Mouse (Mus musculus) stomach, adult 2 months (tissue): ENCODE data around the gene Tgtp1. TPM values are rescaled to one million over a fixed set of nuclear protein-coding genes. Genes with fewer than 3 reads are reported as not detected.

ENCODE experiments used
- polyA plus RNA-seq: library from polyadenylated mRNA; depleted of rRNA; stranded (reverse); fragments of >200 nt; gene quantifications from 2 replicates; pipeline ENCODE4 v1.2.3, GENCODE M21; 2012; rRNA removed

The Tgtp1 gene
- 0.02 and 0.05 TPM in 2 replicates for polyA plus RNA-seq

GRCm38 (mm10) chr11:48994018-48994417 is at the start of gene Tgtp1:
TSS of gene Tgtp1 (minus strand) at chr11:48994172.

GRCm38 (mm10) chr11:48991740-48992520 is 2.0 kb downstream of the Tgtp1 start, which contains the start of gene Gm12185:
TSS of gene Gm12185 (minus strand) at chr11:48992226.

GRCm38 (mm10) chr11:48979251-48979650 is 14.7 kb downstream of the Tgtp1 start, which contains the start of gene 9930111J21Rik1:
TSS of gene 9930111J21Rik1 (minus strand) at chr11:48979398.

GRCm38 (mm10) chr11:48978240-48978939 is 15.6 kb downstream of the Tgtp1 start, which contains the start of gene Olfr56:
TSS of gene Olfr56 (plus strand) at chr11:48978889.

GRCm38 (mm10) chr11:48946090-48946489 is 47.9 kb downstream of the Tgtp1 start, which contains the start of gene Psme2b:
TSS of gene Psme2b (minus strand) at chr11:48946190.

Other genes with a start within 250 kb of the Tgtp1 start
- gene Rack1, start 193.8 kb downstream of the Tgtp1 start, polyA plus RNA-seq = 836 and 1,247 TPM in 2 replicates
- 14.3 and 15.4 TPM in 2 replicates for gene Trim41, start 176.8 kb downstream of the Tgtp1 start, polyA plus RNA-seq
- 5.8 and 7.1 TPM in 2 replicates for gene Trim7, start 168.0 kb downstream of the Tgtp1 start, polyA plus RNA-seq
- gene Gm12184, start 167.5 kb downstream of the Tgtp1 start, polyA plus RNA-seq = 0.47 and 2.5 TPM in 2 replicates
- 0.69 and 1.2 TPM in 2 replicates for gene Irgm1, start 122.5 kb downstream of the Tgtp1 start, polyA plus RNA-seq
- not detected in 2 replicates for gene Gm5431, start 92.0 kb downstream of the Tgtp1 start, polyA plus RNA-seq
- 0.68 TPM in 2 replicates for gene Psme2b, start 48.0 kb downstream of the Tgtp1 start, polyA plus RNA-seq
- 0.08 TPM in 1 of 2 replicates, not detected in the other for gene Olfr56, start 15.3 kb downstream of the Tgtp1 start, polyA plus RNA-seq
- 0.15 and 0.23 TPM in 2 replicates for gene 9930111J21Rik1, start 14.8 kb downstream of the Tgtp1 start, polyA plus RNA-seq
- gene Gm12185, start 1.9 kb downstream of the Tgtp1 start, polyA plus RNA-seq = not detected in 2 replicates
- 0.02 and 0.11 TPM in 2 replicates for gene 9930111J21Rik2, start 57.1 kb upstream of the Tgtp1 start, polyA plus RNA-seq
- 0.09 and 0.44 TPM in 2 replicates for gene Tgtp2, start 70.0 kb upstream of the Tgtp1 start, polyA plus RNA-seq
- 0.30 and 0.34 TPM in 2 replicates for gene Ifi47, start 82.4 kb upstream of the Tgtp1 start, polyA plus RNA-seq
- gene Olfr1396, start 120.7 kb upstream of the Tgtp1 start, polyA plus RNA-seq = 0.04 and 1.4 TPM in 2 replicates
- gene Olfr1395, start 148.1 kb upstream of the Tgtp1 start, polyA plus RNA-seq = not detected in 2 replicates
- not detected in 2 replicates for gene Olfr1394, start 160.2 kb upstream of the Tgtp1 start, polyA plus RNA-seq
- gene Btnl9, start 193.0 kb upstream of the Tgtp1 start, polyA plus RNA-seq = 7.0 and 12.5 TPM in 2 replicates
- gene Zfp62, start 209.1 kb upstream of the Tgtp1 start, polyA plus RNA-seq = 0.22 and 0.39 TPM in 2 replicates